Mouse (Mus musculus) thymus, postnatal 4 days (tissue): ENCODE data around the gene Tmem220.
"Not testable (repeated sequence)": the region's sequence is repeated elsewhere in the genome, so short reads cannot be mapped to it uniquely, and the experiment has no call there.

Source experiments
- DNase-seq: peaks from one replicate; pipeline ENCODE4 v3.0.0; 2021

Gene Tmem220

DNA sequence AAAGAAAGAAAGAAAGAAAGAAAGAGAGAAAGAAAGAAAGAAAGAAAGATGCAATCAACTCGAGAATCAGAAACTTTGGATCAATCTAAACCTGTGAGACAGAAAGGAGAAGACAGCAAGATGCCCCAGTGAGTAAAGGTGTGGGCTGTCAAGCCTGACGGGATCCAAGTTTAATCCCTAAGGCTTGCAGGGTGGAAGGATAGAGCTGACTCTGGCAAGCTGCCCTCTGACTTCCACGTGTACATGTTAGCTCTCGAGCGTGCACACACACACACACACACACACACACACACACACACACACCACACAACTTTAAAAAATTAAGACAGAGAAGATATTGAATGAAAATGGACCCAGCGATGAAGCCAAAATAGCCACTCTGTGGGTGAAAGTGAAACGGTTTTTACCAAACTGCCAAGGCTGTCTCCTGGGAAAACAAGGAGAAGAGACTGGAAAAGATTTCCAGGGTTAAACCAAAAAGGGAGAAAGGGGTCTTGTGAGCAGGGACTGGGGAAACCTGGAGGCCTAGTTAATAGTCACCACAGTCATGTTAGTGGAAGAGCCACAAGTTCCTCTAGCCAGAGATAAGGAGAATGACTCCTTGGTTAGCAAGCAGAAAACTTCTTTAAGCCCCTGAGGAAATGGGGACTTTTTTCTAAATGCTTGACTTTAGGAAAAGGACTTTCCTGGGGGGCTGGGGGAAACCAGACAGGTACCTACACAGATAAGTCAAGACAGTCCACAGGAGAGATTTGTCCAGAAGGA lies 5.1 kb upstream of the Tmem220 start:
- DNase-seq = no peak

DNA sequence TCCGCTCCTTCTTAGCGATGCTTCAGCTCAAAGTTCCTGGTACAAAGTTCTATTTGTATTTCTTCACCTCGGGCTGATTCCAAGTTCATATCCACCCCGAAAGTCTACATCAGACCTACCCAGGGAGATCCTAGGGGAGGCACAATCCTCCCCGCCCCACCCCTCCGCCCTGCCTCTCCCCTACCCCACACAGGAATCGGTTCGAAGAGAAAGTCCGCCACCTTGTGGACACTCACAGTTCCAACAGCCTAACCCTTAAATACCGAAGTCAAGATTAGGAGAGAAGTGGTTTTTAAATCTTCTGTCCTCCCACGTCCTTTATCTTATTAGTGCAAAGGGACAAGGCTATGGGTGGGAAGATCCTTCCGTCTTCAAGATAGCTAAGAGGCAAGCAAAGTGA lies 4.0 kb upstream of the Tmem220 start:
- DNase-seq = peak; percentile 77

DNA sequence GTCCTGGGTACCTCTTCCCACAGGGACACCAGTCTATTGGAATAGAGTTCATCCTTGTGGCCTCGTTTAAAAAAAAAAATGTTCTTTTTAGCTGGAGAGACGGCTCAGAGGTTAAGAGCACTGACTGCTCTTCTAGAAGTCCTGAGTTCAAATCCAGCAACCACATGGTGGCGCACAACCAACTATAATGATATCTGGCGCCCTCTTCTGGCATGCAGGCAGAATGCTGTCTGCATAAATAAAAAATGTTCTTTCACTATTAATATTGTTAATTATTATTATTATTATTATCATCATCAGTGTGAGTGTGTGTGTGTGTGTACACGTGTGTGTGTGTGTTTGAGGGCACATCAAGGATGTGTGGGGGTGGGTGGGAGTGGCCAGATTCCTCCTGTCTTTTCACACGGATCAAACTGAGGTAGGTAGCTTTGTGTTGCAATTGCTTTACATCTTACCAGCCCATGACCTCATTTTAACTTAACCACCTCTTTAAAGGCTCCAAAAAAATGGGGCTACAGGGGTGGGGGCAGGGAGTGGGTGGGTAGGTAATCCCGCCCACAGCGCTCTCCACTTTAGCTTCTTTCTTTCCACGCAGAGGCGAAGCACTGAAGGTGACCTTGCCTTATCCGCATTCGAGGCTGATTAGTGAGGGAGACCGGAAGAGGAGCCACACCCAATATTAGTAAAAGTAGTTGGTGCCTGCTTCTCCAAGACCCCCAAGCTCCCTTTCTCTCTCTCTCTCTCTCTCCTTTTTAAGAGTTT lies 2.4 kb upstream of the Tmem220 start:
- peak; percentile 50 for DNase-seq

- not testable (repeated sequence) for DNase-seq
These were observed 1.8 kb upstream of the Tmem220 start for GRCm38 (mm10) chr11:67023191-67023590.

DNA sequence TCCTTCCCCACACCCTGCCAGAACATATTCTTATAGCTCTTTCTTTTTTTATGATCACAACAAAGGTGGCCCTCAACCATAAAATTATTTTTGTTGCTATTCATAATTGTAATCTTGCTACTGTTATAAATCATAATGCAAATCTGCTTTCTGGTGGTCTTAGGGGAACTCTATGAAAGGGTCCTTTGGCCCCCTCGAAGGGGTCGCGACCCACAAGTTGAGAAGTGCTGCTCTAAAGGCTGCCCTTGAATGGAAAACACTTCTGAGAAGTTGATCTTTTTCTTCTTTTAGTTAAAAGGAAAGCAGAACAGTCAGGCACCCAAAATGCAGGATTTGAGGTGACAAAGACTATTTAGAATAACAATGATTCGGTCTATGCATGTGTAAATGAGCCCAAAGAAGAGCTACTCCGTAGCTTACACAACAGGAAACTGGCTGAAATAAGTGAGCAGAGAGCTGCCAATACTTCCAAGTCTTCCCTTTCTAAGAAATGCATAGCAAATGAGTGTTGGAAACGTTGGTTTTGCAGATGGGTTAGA lies 1.1 kb upstream of the Tmem220 start:
- DNase-seq = no peak

DNA sequence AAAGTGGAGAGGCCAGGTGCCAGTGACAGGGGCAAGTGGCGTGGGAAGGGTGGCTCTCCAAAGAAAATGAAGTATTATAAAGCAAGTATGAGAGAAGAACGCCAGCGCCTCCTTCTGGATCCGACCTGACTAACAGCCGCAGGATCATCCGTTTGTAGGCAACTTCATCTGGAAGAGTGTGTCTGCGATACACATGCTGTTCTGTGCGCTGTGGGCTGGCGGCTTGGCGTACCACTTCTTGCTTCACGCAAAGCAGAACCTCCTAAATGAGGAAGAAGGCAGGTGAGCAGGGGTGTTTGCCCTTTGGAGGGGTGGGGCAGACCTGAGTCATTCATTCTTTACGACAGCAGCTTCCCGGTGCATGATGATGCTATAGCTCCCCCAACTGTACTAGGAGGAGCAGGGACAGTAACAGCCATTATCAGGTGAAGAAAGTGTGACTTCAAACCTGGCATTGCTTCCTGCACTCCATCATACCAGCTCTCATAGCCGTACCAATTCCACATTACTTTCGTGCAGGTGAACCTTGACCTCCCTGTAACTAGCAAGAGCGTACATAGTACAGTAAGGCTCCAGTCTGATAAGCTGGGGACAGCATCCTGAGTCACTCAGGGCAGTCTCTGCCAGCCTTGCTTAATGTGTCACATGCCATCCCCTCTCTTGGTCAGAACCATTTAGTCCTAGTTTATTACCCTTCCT lies 6.1 kb downstream of the Tmem220 start:
- peak; percentile 43 for DNase-seq

DNA sequence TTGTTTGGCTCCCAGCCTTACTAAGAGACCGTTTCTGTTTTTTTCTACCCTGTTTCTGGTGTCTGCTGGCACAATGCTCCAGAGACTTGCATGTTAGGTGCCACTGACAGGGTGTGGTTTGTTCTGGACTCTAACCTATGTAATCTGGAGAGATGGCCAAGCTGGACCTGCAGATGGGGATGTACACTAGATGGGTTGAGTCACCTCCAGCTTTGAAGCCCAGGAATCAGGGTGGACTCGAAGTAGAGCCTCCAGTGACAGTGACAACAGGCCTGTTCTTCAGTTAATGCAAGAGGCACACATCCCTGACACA lies 6.6 kb downstream of the Tmem220 start:
- DNase-seq = no peak

- no peak for DNase-seq
These were observed 10.0 kb downstream of the Tmem220 start for GRCm38 (mm10) chr11:67034775-67035485.

- no peak for DNase-seq
These were observed 11.3 kb downstream of the Tmem220 start for GRCm38 (mm10) chr11:67036229-67036628.

DNA sequence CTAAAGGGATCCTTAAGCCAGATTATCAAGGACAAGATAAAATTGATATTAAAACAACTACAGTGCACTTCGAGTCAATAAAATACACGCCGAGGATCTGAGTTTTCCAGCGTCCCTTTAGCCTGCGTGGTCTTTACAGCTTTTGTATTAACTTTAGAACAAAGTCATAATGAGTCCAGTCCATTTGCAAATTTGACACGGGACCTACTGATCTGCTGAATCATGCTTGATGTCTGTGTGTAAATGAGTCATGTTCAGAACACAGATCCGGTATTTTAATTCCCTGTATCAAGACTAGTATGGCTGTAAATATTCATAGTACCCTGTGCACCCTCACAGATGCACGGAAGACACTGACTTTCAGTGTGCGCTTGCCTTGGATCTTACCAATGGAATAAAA lies 11.9 kb downstream of the Tmem220 start:
- DNase-seq = no peak

DNA sequence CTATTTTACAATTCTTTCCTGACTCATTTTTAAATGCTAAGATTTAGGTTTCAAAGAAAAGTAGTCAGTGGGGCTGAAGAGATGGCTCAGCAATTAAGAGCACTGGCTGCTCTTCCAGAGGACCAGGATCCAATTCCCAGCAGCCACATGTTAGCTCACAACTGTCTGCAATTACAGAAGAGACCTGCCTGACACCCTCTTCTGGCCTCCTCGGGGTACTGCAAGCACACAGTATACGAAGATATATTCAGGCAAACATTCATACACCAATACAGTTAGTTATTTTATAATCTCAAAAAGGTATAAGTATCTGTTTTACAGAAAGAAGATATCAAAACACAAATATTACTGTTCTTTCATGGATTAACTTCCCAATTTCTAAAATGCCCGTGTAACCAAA lies 14.8 kb downstream of the Tmem220 start:
- DNase-seq = peak; percentile 44

DNA sequence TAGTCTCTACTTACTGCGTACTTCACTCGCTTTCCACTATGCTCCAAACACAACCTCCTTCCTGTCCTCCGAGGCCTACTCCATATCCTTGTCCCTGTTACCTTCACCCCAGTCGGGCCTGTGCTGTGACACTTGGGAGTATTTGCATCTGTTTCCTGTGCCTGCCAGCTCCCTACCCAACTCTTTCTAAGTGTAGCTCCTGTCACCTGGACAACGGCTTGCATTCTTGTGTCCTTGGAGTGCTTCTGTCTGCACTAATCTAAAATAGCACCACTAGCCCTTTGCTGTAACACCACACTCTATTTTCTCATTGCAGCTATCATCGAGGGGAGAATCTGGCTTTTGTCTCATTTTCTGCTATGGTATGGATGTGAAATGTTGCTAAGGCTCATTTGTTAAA lies 15.5 kb downstream of the Tmem220 start:
- no peak for DNase-seq

DNA sequence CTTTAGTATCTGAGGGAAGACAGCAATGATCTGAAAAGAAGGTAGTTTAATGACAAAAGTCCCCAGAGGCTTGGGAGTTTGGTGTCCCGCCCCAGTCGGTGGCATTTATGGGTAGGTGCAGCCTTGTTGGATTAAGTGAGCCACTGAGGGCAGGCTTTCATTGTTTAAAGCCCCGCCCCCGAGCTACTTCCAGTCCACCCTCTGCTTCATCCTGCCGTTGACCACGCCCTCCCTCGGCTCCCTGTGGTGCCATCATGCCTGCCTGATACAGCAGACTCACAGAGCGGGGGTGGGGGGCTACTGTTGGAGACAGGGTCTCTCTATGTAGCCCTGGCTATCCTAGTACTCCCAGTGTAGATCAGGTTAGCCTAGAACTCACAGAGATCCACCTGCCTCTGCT lies 18.1 kb downstream of the Tmem220 start:
- DNase-seq = no peak

GRCm38 (mm10) chr11:67044959-67045358 lies 20.0 kb downstream of the Tmem220 start:
- DNase-seq = no peak

DNA sequence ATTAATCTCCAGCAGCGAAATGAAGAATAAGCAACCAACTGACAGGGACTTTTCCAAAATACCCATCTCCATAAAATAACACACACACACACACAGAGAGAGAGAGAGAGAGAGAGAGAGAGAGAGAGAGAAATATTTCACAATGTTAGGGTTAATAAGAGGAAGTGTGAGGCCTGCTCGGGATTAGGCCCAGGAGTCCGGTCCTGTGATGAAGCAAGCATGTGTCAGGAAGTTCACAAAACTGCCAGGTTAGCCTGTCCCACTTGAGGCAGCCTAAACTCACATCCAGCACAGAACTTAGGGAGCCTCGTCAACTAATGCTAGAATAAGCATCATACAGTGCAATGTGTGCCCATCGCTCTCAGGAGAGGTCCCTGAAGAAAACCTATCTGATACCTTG lies 22.2 kb downstream of the Tmem220 start:
- no peak for DNase-seq

GRCm38 (mm10) chr11:67048496-67048895 lies 23.5 kb downstream of the Tmem220 start:
- DNase-seq = no peak

DNA sequence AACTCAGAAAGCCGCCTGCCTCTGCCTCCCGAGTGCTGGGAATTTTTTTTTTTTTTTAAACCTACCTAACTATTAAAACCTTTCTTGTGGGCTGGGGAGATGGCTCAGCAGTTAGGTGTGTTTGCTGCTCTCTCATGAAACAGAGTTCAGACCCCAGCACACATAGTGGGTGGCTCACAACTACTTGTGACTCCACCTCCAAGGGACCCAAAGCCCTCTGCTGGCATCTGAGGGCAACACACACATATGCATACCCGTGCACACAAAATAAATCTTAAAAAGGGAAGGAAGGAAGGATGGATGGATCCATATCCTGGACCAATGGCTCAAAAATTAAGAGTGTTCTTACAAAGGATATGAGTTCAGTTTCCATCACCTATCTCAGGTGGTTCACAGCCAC lies 24.3 kb downstream of the Tmem220 start:
- DNase-seq = no peak

- no peak for DNase-seq
These were observed 26.8 kb downstream of the Tmem220 start for GRCm38 (mm10) chr11:67051676-67052320.

- peak; percentile 85 for DNase-seq
These were observed 27.5 kb downstream of the Tmem220 start, which contains the start of the genes Adprm and Sco1 for GRCm38 (mm10) chr11:67052321-67052952. Adprm (minus strand) TSS chr11:67052594. Sco1 (plus strand) TSS chr11:67052670.

GRCm38 (mm10) chr11:67054754-67055365 lies 29.9 kb downstream of the Tmem220 start:
- DNase-seq = no peak

DNA sequence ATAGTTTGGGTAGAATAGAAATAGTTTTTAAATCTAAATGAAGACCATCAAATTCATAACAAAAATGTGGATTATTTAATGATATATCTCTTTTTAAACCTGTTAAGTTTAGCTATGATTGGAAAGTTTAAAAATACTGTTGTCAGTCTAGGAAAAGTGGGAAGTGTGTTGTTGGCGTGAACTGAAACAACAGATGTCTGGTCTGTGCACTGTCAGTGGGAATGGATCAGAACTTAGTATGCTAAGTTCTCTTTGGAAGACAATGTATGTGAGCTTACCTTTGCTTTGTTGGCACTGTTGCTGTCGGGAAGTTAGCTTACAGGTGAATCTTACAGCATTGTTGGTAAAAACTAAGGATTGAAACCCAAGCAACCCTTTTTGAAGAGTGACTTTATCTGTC lies 36.4 kb downstream of the Tmem220 start:
- no peak for DNase-seq
